Mouse (Mus musculus): ENCODE data around the gene Mybph.

DNA sequence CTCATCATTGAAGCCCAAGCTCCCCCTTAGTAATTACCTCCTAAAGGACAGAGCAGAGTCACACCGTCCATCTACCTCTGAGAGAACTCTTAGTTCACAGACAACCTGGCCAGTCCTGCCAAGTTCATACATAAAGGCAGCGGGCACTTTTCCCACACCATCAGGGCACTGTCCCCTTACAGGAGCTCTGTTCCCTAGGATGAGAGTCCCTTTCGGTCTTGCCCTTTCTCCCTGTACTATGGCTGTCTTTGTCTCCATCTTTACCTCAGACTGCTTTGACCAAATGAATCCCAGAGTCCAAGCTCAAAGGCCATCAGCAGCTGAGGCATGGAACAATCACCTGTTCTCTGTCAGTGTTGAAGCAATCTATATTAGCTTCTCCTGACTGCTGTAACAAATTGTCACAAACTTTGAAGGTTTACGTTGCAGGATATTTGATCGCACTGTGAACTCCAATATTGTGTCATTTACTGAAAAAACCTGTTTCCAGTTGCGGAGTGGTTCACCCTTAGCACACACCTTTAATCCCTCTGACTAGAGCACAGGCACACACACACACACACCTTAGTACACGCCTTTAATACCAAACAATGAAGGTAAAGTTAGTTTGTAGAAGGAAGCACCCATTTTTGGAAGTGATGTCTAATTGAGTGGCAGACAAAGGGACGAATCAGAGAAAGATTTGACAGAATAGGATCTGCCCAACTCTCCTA lies 24.1 kb upstream of the Mybph start:
- no peak for TF ChIP-seq CTCF (IDR thresholded peaks at IDR 0.05; ENCODE audit: low read depth, low read length)
- no peak for TF ChIP-seq POLR2A (IDR thresholded peaks at IDR 0.05; ENCODE audit: extremely low read depth, insufficient read depth, low read length)
